Mouse (Mus musculus) MEL (cell line): ENCODE data around the gene Lats2. TPM values are rescaled to one million over a fixed set of nuclear protein-coding genes. Genes with fewer than 3 reads are reported as not detected.
"Not testable (repeated sequence)": the region's sequence is repeated elsewhere in the genome, so short reads cannot be mapped to it uniquely, and the experiment has no call there.

Experiments used
- DNase-seq: peaks from one replicate; pipeline ENCODE4 v3.0.0; 2011; ENCODE audit warnings: low read depth, low spot score
- H3K27ac ChIP-seq: 2 replicates; pipeline ENCODE4 v1.5.1; 2012; ENCODE audit warnings: low read depth, mild to moderate bottlenecking, control low read depth, low read length, moderate library complexity; ENCODE audit not compliant: control insufficient read depth
- H3K27me3 ChIP-seq, 2 experiments: fragments of 150-350 bp in 1 of 2; sonication (generic) in 1 of 2; 2 replicates each; pipeline ENCODE4 v1.6.1; 2012; ENCODE audit warnings: low read length in 2 of 2, mild to moderate bottlenecking in 2 of 2, improper control_type of control experiment in 1 of 2, moderate library complexity in 1 of 2; ENCODE audit not compliant: insufficient read depth in 2 of 2, control insufficient read depth in 1 of 2
- H3K36me3 ChIP-seq, 2 experiments: 2 replicates each; pipeline ENCODE4 v1.6.1; 2012 to 2014; ENCODE audit warnings: low read length in 2 of 2, improper control_type of control experiment in 1 of 2, inconsistent platforms in 1 of 2, mild to moderate bottlenecking in 1 of 2; ENCODE audit not compliant: insufficient read depth in 2 of 2, control insufficient read depth in 1 of 2
- H3K4me1 ChIP-seq, 2 experiments: fragments of 150-350 bp in 1 of 2; sonication (generic) in 1 of 2; 2 replicates each; pipeline ENCODE4 v1.6.1; 2012; ENCODE audit warnings: low read length in 2 of 2, improper control_type of control experiment in 1 of 2, mild to moderate bottlenecking in 1 of 2; ENCODE audit not compliant: insufficient read depth in 2 of 2, control insufficient read depth in 1 of 2
- H3K4me3 ChIP-seq, 2 experiments: fragments of 150-350 bp in 1 of 2; sonication (generic) in 1 of 2; 2 replicates each; pipeline ENCODE4 v1.5.1; 2012; ENCODE audit warnings: low read depth in 2 of 2, low read length in 2 of 2, mild to moderate bottlenecking in 2 of 2, moderate library complexity in 2 of 2, control low read depth in 1 of 2, improper control_type of control experiment in 1 of 2; ENCODE audit not compliant: control insufficient read depth in 1 of 2, insufficient read depth in 1 of 2
- H3K79me2 ChIP-seq: 2 replicates; pipeline ENCODE4 v1.6.1; 2012; ENCODE audit warnings: mild to moderate bottlenecking, low read length, moderate library complexity; ENCODE audit not compliant: control insufficient read depth, poor library complexity, insufficient read depth
- H3K9ac ChIP-seq: 2 replicates; pipeline ENCODE4 v1.6.1; 2012; ENCODE audit warnings: low read depth, mild to moderate bottlenecking, control low read depth, low read length, moderate library complexity; ENCODE audit not compliant: control insufficient read depth, poor library complexity, severe bottlenecking
- H3K9me3 ChIP-seq: fragments of 150-350 bp; sonication (generic); replicated peaks from 2 replicates; pipeline ENCODE4 v1.6.1; 2012; ENCODE audit warnings: mild to moderate bottlenecking, low read length, improper control_type of control experiment, moderate library complexity; ENCODE audit not compliant: insufficient read depth
- BHLHE40 ChIP-seq: IDR thresholded peaks from 2 replicates; pipeline ENCODE4 v1.6.1; 2012; ENCODE audit warnings: low read depth, mild to moderate bottlenecking, inconsistent platforms, low read length, improper control_type of control experiment, borderline replicate concordance
- CTCF ChIP-seq, 3 experiments: IDR thresholded peaks in 2 of 3; conservative IDR thresholded peaks in 1 of 3; 2 replicates each; pipeline ENCODE4 v1.5.1; 2011 to 2012; ENCODE audit warnings: low read length in 3 of 3, low read depth in 2 of 3, mild to moderate bottlenecking in 2 of 3, improper control_type of control experiment in 1 of 3, inconsistent platforms in 1 of 3, mixed read lengths in 1 of 3, moderate library complexity in 1 of 3; ENCODE audit not compliant: control insufficient read depth in 1 of 3, insufficient read depth in 1 of 3, poor library complexity in 1 of 3, severe bottlenecking in 1 of 3
- ELF1 ChIP-seq: IDR thresholded peaks from 2 replicates; pipeline ENCODE4 v1.6.1; 2014; ENCODE audit warnings: low read depth, mild to moderate bottlenecking, inconsistent platforms, low read length, improper control_type of control experiment, moderate library complexity
- EP300 ChIP-seq, 2 experiments: IDR thresholded peaks; 2 replicates each; pipeline ENCODE4 v1.6.1; 2011; ENCODE audit warnings: improper control_type of control experiment in 2 of 2, low read length in 2 of 2, low read depth in 1 of 2, mild to moderate bottlenecking in 1 of 2
- ETS1 ChIP-seq: IDR thresholded peaks from 2 replicates; pipeline ENCODE4 v1.6.1; 2012; ENCODE audit warnings: low read depth, mild to moderate bottlenecking, inconsistent platforms, low read length, improper control_type of control experiment, moderate library complexity
- GATA1 ChIP-seq: IDR thresholded peaks from 2 replicates; pipeline ENCODE4 v1.6.1; 2011; ENCODE audit warnings: low read depth, low read length, improper control_type of control experiment
- KAT2A ChIP-seq: conservative IDR thresholded peaks from 2 replicates; pipeline ENCODE4 v1.6.1; 2012; ENCODE audit warnings: low read depth, low read length, improper control_type of control experiment, inconsistent platforms
- MAX ChIP-seq: IDR thresholded peaks from 2 replicates; pipeline ENCODE4 v1.6.1; 2011; ENCODE audit warnings: low read length, improper control_type of control experiment
- MEF2A ChIP-seq: IDR thresholded peaks from 2 replicates; pipeline ENCODE4 v1.6.1; 2014; ENCODE audit warnings: low read depth, mild to moderate bottlenecking, inconsistent platforms, low read length, improper control_type of control experiment; ENCODE audit not compliant: poor library complexity, insufficient replicate concordance, severe bottlenecking; ENCODE audit errors: extremely low read depth
- MXI1 ChIP-seq: IDR thresholded peaks from 2 replicates; pipeline ENCODE4 v1.6.1; 2011; ENCODE audit warnings: mild to moderate bottlenecking, low read depth, low read length, improper control_type of control experiment
- MYB ChIP-seq: IDR thresholded peaks from 2 replicates; pipeline ENCODE4 v1.6.1; 2011; ENCODE audit warnings: mild to moderate bottlenecking, low read depth, low read length, improper control_type of control experiment
- MYC ChIP-seq: IDR thresholded peaks from 2 replicates; pipeline ENCODE4 v1.6.1; 2011; ENCODE audit warnings: low read depth, mild to moderate bottlenecking, low read length, improper control_type of control experiment, moderate library complexity
- NELFE ChIP-seq: IDR thresholded peaks from 2 replicates; pipeline ENCODE4 v1.6.1; 2011; ENCODE audit warnings: low read depth, low read length, improper control_type of control experiment
- NRF1 ChIP-seq: IDR thresholded peaks from 2 replicates; pipeline ENCODE4 v1.6.1; 2014; ENCODE audit warnings: low read depth, mild to moderate bottlenecking, inconsistent platforms, low read length, improper control_type of control experiment, moderate library complexity; ENCODE audit not compliant: poor library complexity, insufficient read depth, severe bottlenecking
- POLR2AphosphoS5 ChIP-seq: IDR thresholded peaks from 2 replicates; pipeline ENCODE4 v1.6.1; 2012; ENCODE audit warnings: low read depth, borderline replicate concordance, mild to moderate bottlenecking, inconsistent platforms, low read length, moderate library complexity, mixed read lengths
- RCOR1 ChIP-seq: IDR thresholded peaks from 2 replicates; pipeline ENCODE4 v1.6.1; 2012; ENCODE audit warnings: low read depth, mild to moderate bottlenecking, inconsistent platforms, low read length, improper control_type of control experiment
- SIN3A ChIP-seq: IDR thresholded peaks from 2 replicates; pipeline ENCODE4 v1.6.1; 2012; ENCODE audit warnings: low read length, improper control_type of control experiment, inconsistent platforms
- UBTF ChIP-seq: IDR thresholded peaks from 2 replicates; pipeline ENCODE4 v1.6.1; 2012; ENCODE audit warnings: low read depth, mild to moderate bottlenecking, inconsistent platforms, low read length, improper control_type of control experiment, moderate library complexity, borderline replicate concordance; ENCODE audit not compliant: insufficient read depth
- USF1 ChIP-seq: IDR thresholded peaks from 2 replicates; pipeline ENCODE4 v1.6.1; 2014; ENCODE audit warnings: low read depth, mild to moderate bottlenecking, inconsistent platforms, low read length, improper control_type of control experiment, moderate library complexity
- ZNF384 ChIP-seq: IDR thresholded peaks from 2 replicates; pipeline ENCODE4 v1.6.1; 2012; ENCODE audit warnings: low read depth, mild to moderate bottlenecking, inconsistent platforms, low read length, improper control_type of control experiment
- polyA plus RNA-seq, 2 experiments: library from polyadenylated mRNA; stranded (reverse) in 1 of 2; unstranded in 1 of 2; fragments of >175 nt in 1 of 2; fragments of >200 nt in 1 of 2; gene quantifications; 2 replicates each; pipeline versions ENCODE4 v1.2.1 to v1.2.4; 2012; ENCODE audit warnings: low replicate concordance in 2 of 2, low read depth in 1 of 2; ENCODE audit not compliant: insufficient read length in 2 of 2, insufficient read depth in 1 of 2, missing spikeins in 1 of 2
- total RNA-seq: library from RNA; depleted of rRNA; stranded (reverse); fragments of 300-350 nt; gene quantifications from 2 replicates; pipeline ENCODE4 v1.2.3, GENCODE M21; 2012

Gene Lats2
- total and polyA plus RNA-seq, 3 experiments, result 1.1 to 2.6 TPM; not detected in 1

DNA sequence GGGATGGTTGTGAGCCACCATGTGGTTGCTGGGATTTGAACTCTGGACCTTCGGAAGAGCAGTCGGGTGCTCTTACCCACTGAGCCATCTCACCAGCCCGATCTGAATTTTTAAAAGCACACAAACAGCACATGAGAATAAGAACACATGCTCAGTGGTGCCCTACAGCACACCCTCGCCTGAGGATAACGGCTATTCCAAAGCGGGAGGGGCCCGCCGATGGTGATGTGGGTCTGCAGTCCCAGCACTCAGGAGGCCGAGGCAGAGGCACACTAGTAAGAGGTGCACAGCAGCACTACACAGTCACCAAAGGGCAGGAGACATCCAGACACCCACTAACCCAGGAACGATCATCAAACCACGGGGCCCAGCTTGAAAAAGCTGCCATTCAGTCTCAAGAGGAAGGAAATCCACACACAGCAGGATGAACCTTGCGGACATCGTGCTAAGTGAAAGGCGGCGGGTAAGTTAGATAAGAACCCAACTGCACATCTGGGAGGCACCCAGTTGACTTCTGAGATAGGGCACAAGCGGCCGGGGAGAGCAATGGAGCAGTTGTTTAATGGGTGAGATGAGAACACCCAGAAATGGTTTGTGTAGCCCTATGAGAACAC lies 65.6 kb downstream of the Lats2 start (continued):
- TF ChIP-seq GATA1 (peak; percentile 82), RCOR1 (peak; percentile 72), MEF2A (no peak), ELF1 (no peak), UBTF (no peak), MXI1 (peak; percentile 30; the same call in 1 of the 2 replicates), MYB (peak; percentile 43; the same call in 1 of the 2 replicates), NRF1 (no peak)
- TF ChIP-seq, all 39 proteins: peak for 16

DNA sequence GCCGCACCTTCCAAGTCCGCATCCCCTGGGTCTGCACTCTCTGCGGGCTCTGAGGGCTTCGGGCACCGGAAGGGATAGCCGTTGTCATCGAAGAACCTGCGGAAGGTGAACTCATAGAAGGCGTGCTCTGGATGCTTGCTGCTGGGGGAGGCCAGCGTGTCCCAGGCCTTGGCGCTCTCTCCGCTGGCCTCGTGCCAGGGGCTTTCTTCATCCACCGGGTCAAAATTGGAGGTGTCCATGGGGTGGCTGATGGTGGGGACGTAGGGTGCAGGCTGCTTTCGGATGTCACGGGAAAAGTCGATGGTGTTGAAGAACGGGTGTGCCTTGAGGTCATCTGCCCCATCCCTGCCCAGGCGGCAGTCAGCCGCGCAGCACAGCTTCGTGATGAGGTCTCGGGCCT lies 66.9 kb downstream of the Lats2 start:
- Histone ChIP-seq H3K4me1 (peaks cover 2 to 11% of the 10 kb centered on the region in 2 experiments; a peak in 3 of 4 replicates), H3K27ac (no peak overlapping the region), H3K9ac (no peak overlapping the region), H3K79me2 (no peaks in the 10 kb centered on the region), H3K27me3 (no peaks in the 10 kb centered on the region), H3K9me3 (no peaks in the 10 kb centered on the region), H3K36me3 (peaks cover 0 to 10% of the 10 kb centered on the region in 2 experiments; a peak in 2 of 4 replicates), H3K4me3 (no peak overlapping the region)
- DNase-seq, result no peak
- no peak for TF ChIP-seq ZNF384
- TF ChIP-seq KAT2A, result no peak
- no peak for TF ChIP-seq MYB

DNA sequence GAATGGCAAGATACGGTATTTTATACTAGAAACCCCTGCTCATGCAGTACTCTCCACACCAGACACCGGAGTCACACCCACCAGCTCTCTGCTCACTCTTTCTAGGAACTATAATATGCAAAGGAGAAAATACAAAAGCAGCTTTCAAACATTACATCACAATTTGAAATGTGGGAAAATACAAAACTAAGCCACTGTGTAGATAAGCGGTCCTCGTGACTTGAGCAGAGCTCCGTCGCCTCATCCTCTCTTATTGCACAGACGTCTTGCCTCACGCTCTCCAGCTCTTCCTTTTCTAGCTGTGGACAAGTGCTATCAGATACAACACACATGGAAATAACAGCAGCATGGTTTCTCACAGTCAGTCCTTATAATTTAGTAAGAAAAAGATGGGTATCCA lies 67.5 kb downstream of the Lats2 start:
- Histone ChIP-seq H3K36me3 (peaks cover 0 to 10% of the 10 kb centered on the region in 2 experiments; a peak in 2 of 4 replicates), H3K27ac (no peak overlapping the region), H3K27me3 (no peaks in the 10 kb centered on the region), H3K79me2 (no peaks in the 10 kb centered on the region), H3K4me1 (peaks cover 2 to 11% of the 10 kb centered on the region in 2 experiments; a peak in 3 of 4 replicates), H3K9me3 (no peaks in the 10 kb centered on the region), H3K4me3 (no peak overlapping the region), H3K9ac (no peak overlapping the region)
- peak; percentile 64 for DNase-seq
- TF ChIP-seq USF1 (peak; percentile 75), MEF2A (no peak), MAX (peak; percentile 65; the same call in 1 of the 2 replicates), EP300 (IDR thresholded peaks at IDR 0.05; ENCODE audit: low read depth in 1 of 2, low read length in 2 of 2) (0 out of 4 replicates have a peak, but pooled peaks of 1 of the 2 experiments have one; percentile 20), BHLHE40 (no peak; the same call in 1 of the 2 replicates), ETS1 (peak; percentile 81), CTCF (IDR thresholded peaks at IDR 0.05 in 2 of 3, conservative IDR thresholded peaks at IDR 0.05 in 1 of 3; ENCODE audit: control insufficient read depth in 1 of 3, insufficient read depth in 1 of 3, low read depth in 2 of 3, low read length in 3 of 3, poor library complexity in 1 of 3, severe bottlenecking in 1 of 3) (no peak), SIN3A (0 out of 2 replicates have a peak, but pooled peaks have one; percentile 25), NELFE (no peak), GATA1 (peak; percentile 59), MXI1 (peak; percentile 38; the same call in 1 of the 2 replicates), MYC (0 out of 2 replicates have a peak, but pooled peaks have one; percentile 39), UBTF (no peak), POLR2AphosphoS5 (no peak)

DNA sequence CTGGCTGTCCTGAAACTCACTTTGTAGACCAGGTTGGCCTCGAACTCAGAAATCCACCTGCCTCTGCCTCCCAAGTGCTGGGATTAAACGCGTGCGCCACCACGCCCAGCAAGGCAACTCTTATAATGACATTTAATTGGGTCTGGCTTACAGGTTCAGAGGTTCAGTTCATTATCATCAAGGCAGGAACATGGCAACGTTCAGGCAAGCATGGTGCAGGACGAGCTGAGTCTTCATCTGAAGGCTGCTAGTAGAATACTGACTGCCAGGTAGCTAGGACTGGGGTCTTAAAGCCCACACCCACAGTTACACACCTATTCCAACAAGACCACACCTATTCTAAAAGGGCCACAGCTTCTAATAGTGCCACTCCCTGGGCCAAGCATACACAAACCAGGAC lies 70.1 kb downstream of the Lats2 start:
- not testable (repeated sequence) for H3K9ac ChIP-seq, H3K4me3 ChIP-seq, H3K27ac ChIP-seq, DNase-seq, H3K27me3 ChIP-seq, H3K9me3 ChIP-seq, H3K79me2 ChIP-seq
- peaks cover 2 to 11% of the 10 kb centered on the region in 2 experiments; a peak in 3 of 4 replicates for H3K4me1 ChIP-seq
- peaks cover 0 to 10% of the 10 kb centered on the region in 2 experiments; a peak in 2 of 4 replicates for H3K36me3 ChIP-seq
